Mouse (Mus musculus) fat pad, adult 2 months (tissue): ENCODE results near the gene Chchd6.

Source experiments
- DNase-seq: peaks from one replicate; pipeline ENCODE4 v3.0.0-alpha.2; 2011; ENCODE audit warnings: low read depth, low spot score; ENCODE audit errors: extremely low read depth

The Chchd6 gene

GRCm38 (mm10) chr6:89409041-89409440 lies 186.4 kb downstream of the Chchd6 start:
- no peak for DNase-seq

- DNase-seq, result no peak
Observed at GRCm38 (mm10) chr6:89408259-89408658, 187.2 kb downstream of the Chchd6 start.

- no peak for DNase-seq
Observed at GRCm38 (mm10) chr6:89407247-89407889, 188.1 kb downstream of the Chchd6 start.

- DNase-seq, result no peak
Observed at GRCm38 (mm10) chr6:89404964-89405363, 190.5 kb downstream of the Chchd6 start.

- no peak for DNase-seq
Observed at GRCm38 (mm10) chr6:89403257-89404225, 191.9 kb downstream of the Chchd6 start.

- no peak for DNase-seq
Observed at GRCm38 (mm10) chr6:89402406-89402805, 193.0 kb downstream of the Chchd6 start.

GRCm38 (mm10) chr6:89399564-89399963 lies 195.9 kb downstream of the Chchd6 start:
- DNase-seq, result no peak

- no peak for DNase-seq
Observed at GRCm38 (mm10) chr6:89397919-89398318, 197.5 kb downstream of the Chchd6 start.

- no peak for DNase-seq
Observed at GRCm38 (mm10) chr6:89393820-89394219, 201.6 kb downstream of the Chchd6 start.

- no peak for DNase-seq
Observed at GRCm38 (mm10) chr6:89392213-89392612, 203.2 kb downstream of the Chchd6 start.

- DNase-seq, result no peak
Observed at GRCm38 (mm10) chr6:89389771-89390170, 205.7 kb downstream of the Chchd6 start.

- DNase-seq, result no peak
Observed at GRCm38 (mm10) chr6:89386956-89387355, 208.5 kb downstream of the Chchd6 start.

GRCm38 (mm10) chr6:89384699-89385098 lies 210.8 kb downstream of the Chchd6 start:
- DNase-seq, result no peak

GRCm38 (mm10) chr6:89381851-89382250 lies 213.6 kb downstream of the Chchd6 start:
- no peak for DNase-seq

GRCm38 (mm10) chr6:89381172-89381571 lies 214.3 kb downstream of the Chchd6 start:
- DNase-seq, result no peak

GRCm38 (mm10) chr6:89380751-89381150 lies 214.7 kb downstream of the Chchd6 start:
- no peak for DNase-seq

- no peak for DNase-seq
Observed at GRCm38 (mm10) chr6:89378264-89378663, 217.2 kb downstream of the Chchd6 start.

- DNase-seq, result no peak
Observed at GRCm38 (mm10) chr6:89368812-89369211, 226.6 kb downstream of the Chchd6 start.

GRCm38 (mm10) chr6:89364342-89364741 lies 231.1 kb downstream of the Chchd6 start:
- no peak for DNase-seq

- no peak for DNase-seq
Observed at GRCm38 (mm10) chr6:89363107-89363451, 232.4 kb downstream of the Chchd6 start.

GRCm38 (mm10) chr6:89362281-89363106 lies 233.0 kb downstream of the Chchd6 start, which contains the start of gene Plxna1:
TSS of gene Plxna1 (minus strand) at chr6:89362620.
- no peak for DNase-seq
